ENCODE assay signal across 21 mouse cellular contexts in genomic region chr12:90961386-90962017, GRCm38 (mm10).
A peak's percentile ranks its signal among the peaks of the same experiment; 100 is the strongest.
DNase-seq lines count a peak whose midpoint lies in the region; ATAC-seq and TF ChIP-seq lines count a peak whose summit lies in the region.
"Had no signal": no experiment of that assay in that cellular context is flagged by ENCODE, and none has a peak within 500 bp of the region (broad histone marks: within the 10 kb centered on the region; RNA-seq: fewer than 3 reads in every experiment).

No protein-coding gene starts in this region.

- WGBS in cerebellum, adult 2 months, result 18% methylated on average over 5 of the region's 5 CpGs
- WGBS in forebrain, embryonic 16.5 days, result 82% methylated on average over 5 of the region's 5 CpGs

- no peaks in the 10 kb centered on the region for H3K4me1 ChIP-seq in cerebellum, adult 2 months (ENCODE audit: control insufficient read depth, insufficient read depth, low read length)
- H3K4me1 ChIP-seq in forebrain, embryonic 16.5 days (replicated peaks; ENCODE audit: control insufficient read depth, insufficient read depth, low read length), result no peaks in the 10 kb centered on the region
- H3K4me1 ChIP-seq: hindbrain, embryonic 10.5 days; midbrain, embryonic 12.5 days; neural tube, embryonic 15.5 days had no signal

- TF ChIP-seq POLR2A in cerebellum, adult 2 months (IDR thresholded peaks at IDR 0.05; ENCODE audit: borderline replicate concordance, insufficient read depth, low read length), result no peak

- no peaks in the 10 kb centered on the region for H3K27me3 ChIP-seq in cerebellum, adult 2 months (ENCODE audit: control insufficient read depth, insufficient read depth, low read length)
- no peaks in the 10 kb centered on the region for H3K27me3 ChIP-seq in forebrain, embryonic 16.5 days (replicated peaks; ENCODE audit: control insufficient read depth, insufficient read depth, low read length)
- H3K27me3 ChIP-seq: midbrain, embryonic 12.5 days; neural tube, embryonic 15.5 days had no signal

- H3K9ac ChIP-seq in forebrain, embryonic 16.5 days (replicated peaks; ENCODE audit: low read depth, low read length), result no peak overlapping the region
- H3K9ac ChIP-seq: midbrain, embryonic 12.5 days; neural tube, embryonic 15.5 days had no signal

- no peaks in the 10 kb centered on the region for H3K36me3 ChIP-seq in forebrain, embryonic 16.5 days (ENCODE audit: control insufficient read depth, insufficient read depth)
- H3K36me3 ChIP-seq: G1E; hindbrain, embryonic 10.5 days; midbrain, embryonic 12.5 days; neural tube, embryonic 15.5 days had no signal

- no peak for TF ChIP-seq CTCF in left cerebral cortex, adult 2 months (IDR thresholded peaks at IDR 0.05)
- TF ChIP-seq CTCF in cerebellum, adult 2 months (IDR thresholded peaks at IDR 0.05; ENCODE audit: borderline replicate concordance, insufficient read depth, low read depth, low read length), result no peak

- ATAC-seq in frontal cortex, adult (ENCODE audit: low TSS enrichment), result peak; percentile 55; the same call in 1 of the 2 replicates
- no peak for ATAC-seq in forebrain, embryonic 16.5 days
- ATAC-seq: activated CD4-positive, CD25-positive, alpha-beta regulatory T cell, adult 4 months had no signal

- no peak overlapping the region for H3K4me2 ChIP-seq in forebrain, embryonic 16.5 days (ENCODE audit: low read length)
- H3K4me2 ChIP-seq: midbrain, embryonic 12.5 days; neural tube, embryonic 15.5 days had no signal

- no peak for DNase-seq in frontal cortex, postnatal 14 days (ENCODE audit: low spot score in 2 of 2)
- peak; percentile 48 for DNase-seq in left cerebral cortex, postnatal 4 days
- DNase-seq in left cerebral cortex, adult 2 months (ENCODE audit: extremely low spot score in 1 of 2, low spot score in 2 of 2), result no peak
- DNase-seq in cerebellum, adult 2 months, result peak; percentile 77 to 93
- DNase-seq in cerebellum, postnatal 36 days, result peak; percentile 72 to 78
- DNase-seq in urinary bladder, postnatal 10 days (ENCODE audit: low spot score), result no peak
- DNase-seq: adrenal gland, postnatal 10 days; gastrocnemius, postnatal 36 days; kidney, adult 8-10 months; kidney, postnatal 36 days; liver; lung, postnatal 10 days had no signal

- no peaks in the 10 kb centered on the region for H3K9me3 ChIP-seq in forebrain, embryonic 16.5 days (ENCODE audit: control insufficient read depth, low read length)
- H3K9me3 ChIP-seq: G1E; hindbrain, embryonic 10.5 days; midbrain, embryonic 12.5 days; neural tube, embryonic 15.5 days had no signal

- no peak overlapping the region for H3K4me3 ChIP-seq in left cerebral cortex, adult 2 months
- no peak overlapping the region for H3K4me3 ChIP-seq in cerebellum, adult 2 months (replicated peaks; ENCODE audit: insufficient read depth, low read depth, low read length)
- no peak overlapping the region for H3K4me3 ChIP-seq in forebrain, embryonic 16.5 days (replicated peaks; ENCODE audit: low read length)
- H3K4me3 ChIP-seq: hindbrain, embryonic 10.5 days; midbrain, embryonic 12.5 days; myocyte; neural tube, embryonic 15.5 days had no signal

- intact Hi-C loops in left cerebral cortex, postnatal 4 days (cut with DNase I), result no loop called here
- intact Hi-C loops in left cerebral cortex, adult 2 months (cut with DNase I), result no loop called here

- no peak overlapping the region for H3K27ac ChIP-seq in left cerebral cortex, adult 2 months
- peak overlapping the region; percentile 60 for H3K27ac ChIP-seq in cerebellum, adult 2 months (ENCODE audit: insufficient read depth, low read length)
- H3K27ac ChIP-seq in forebrain, embryonic 16.5 days (ENCODE audit: low read length), result no peak overlapping the region
- H3K27ac ChIP-seq: hindbrain, embryonic 10.5 days; midbrain, embryonic 12.5 days; neural tube, embryonic 15.5 days; stomach, postnatal 0 days had no signal

Comparison
In these comparisons a context has a peak if more than half of its experiments do, and no peak if none do; other contexts are left out.
1. DNase-seq: peak in left cerebral cortex, postnatal 4 days (single experiment), cerebellum, adult 2 months (2 of 2) and cerebellum, postnatal 36 days (2 of 2); none in frontal cortex, postnatal 14 days (0 of 2), left cerebral cortex, adult 2 months (0 of 2) and urinary bladder, postnatal 10 days (single experiment).